ENCODE assay signal across 12 mouse cellular contexts in genomic region chr7:100950031-100950430, GRCm38 (mm10). TPM values are rescaled to one million over a fixed set of nuclear protein-coding genes. Genes with fewer than 3 reads are reported as not detected.
DNase-seq lines count a peak whose midpoint lies in the region; ATAC-seq and TF ChIP-seq lines count a peak whose summit lies in the region.
"Had no signal": no experiment of that assay in that cellular context is flagged by ENCODE, and none has a peak within 500 bp of the region (broad histone marks: within the 10 kb centered on the region; RNA-seq: fewer than 3 reads in every experiment).

No protein-coding gene starts in this region.

- no peak for ATAC-seq in hindbrain, embryonic 13.5 days (ENCODE audit: low FRiP score)
- no peak for ATAC-seq in hindbrain, postnatal 0 days
- ATAC-seq in embryonic facial prominence, embryonic 11.5 days (replicated peaks; ENCODE audit: insufficient number of reproducible peaks, low FRiP score, low TSS enrichment, low read depth): no peak
- ATAC-seq in liver, embryonic 15.5 days (ENCODE audit: insufficient read depth): peak; percentile 37; the same call in 1 of the 2 replicates

- peak overlapping the region; percentile 41; the same call in 1 of the 2 replicates for H3K27ac ChIP-seq in hindbrain, embryonic 13.5 days
- H3K27ac ChIP-seq in hindbrain, postnatal 0 days: no peak overlapping the region
- H3K27ac ChIP-seq in brown adipose tissue, adult 24 weeks (replicated peaks; ENCODE audit: low read depth, low read length): peak overlapping the region; percentile 39
- H3K27ac ChIP-seq in embryonic facial prominence, embryonic 11.5 days (replicated peaks; ENCODE audit: low read depth, low read length): 0 out of 2 replicates have a peak overlapping the region, but pooled peaks have one; percentile 47
- peak overlapping the region; percentile 60; the same call in 1 of the 2 replicates for H3K27ac ChIP-seq in liver, embryonic 15.5 days (replicated peaks)
- H3K27ac ChIP-seq: limb, embryonic 13.5 days; neural tube, embryonic 12.5 days had no signal

- no peak overlapping the region for H3K4me3 ChIP-seq in hindbrain, embryonic 13.5 days
- no peak overlapping the region for H3K4me3 ChIP-seq in hindbrain, postnatal 0 days (ENCODE audit: low read length)
- H3K4me3 ChIP-seq in brown adipose tissue, adult 24 weeks (ENCODE audit: insufficient read depth, low read depth, low read length): no peak overlapping the region
- H3K4me3 ChIP-seq in embryonic facial prominence, embryonic 11.5 days (ENCODE audit: low read depth, low read length): no peak overlapping the region
- no peak overlapping the region for H3K4me3 ChIP-seq in liver, embryonic 15.5 days (replicated peaks)
- H3K4me3 ChIP-seq: limb, embryonic 13.5 days; neural tube, embryonic 12.5 days had no signal

- 58% methylated on average over 5 of the region's 5 CpGs for WGBS in hindbrain, embryonic 13.5 days
- 60% methylated on average over 5 of the region's 5 CpGs for WGBS in hindbrain, postnatal 0 days
- 64% methylated on average over 5 of the region's 5 CpGs for WGBS in embryonic facial prominence, embryonic 11.5 days
- 17% methylated on average over 5 of the region's 5 CpGs for WGBS in liver, embryonic 15.5 days (ENCODE audit: insufficient replicate concordance)

- H3K4me2 ChIP-seq in hindbrain, embryonic 13.5 days: no peak overlapping the region
- no peak overlapping the region for H3K4me2 ChIP-seq in hindbrain, postnatal 0 days (ENCODE audit: low read depth, low read length)
- no peak overlapping the region for H3K4me2 ChIP-seq in embryonic facial prominence, embryonic 11.5 days (ENCODE audit: low read depth, low read length)
- peak overlapping the region; percentile 31; the same call in 1 of the 2 replicates for H3K4me2 ChIP-seq in liver, embryonic 15.5 days
- H3K4me2 ChIP-seq: limb, embryonic 13.5 days; neural tube, embryonic 12.5 days had no signal

- no peak for TF ChIP-seq CTCF in hindbrain, postnatal 0 days (IDR thresholded peaks at IDR 0.05; ENCODE audit: low read depth)

- H3K9ac ChIP-seq in hindbrain, embryonic 13.5 days: no peak overlapping the region
- no peak overlapping the region for H3K9ac ChIP-seq in hindbrain, postnatal 0 days (replicated peaks; ENCODE audit: low read length)
- H3K9ac ChIP-seq in embryonic facial prominence, embryonic 11.5 days (replicated peaks; ENCODE audit: low read length): no peak overlapping the region
- H3K9ac ChIP-seq in liver, embryonic 15.5 days: no peak overlapping the region
- H3K9ac ChIP-seq: limb, embryonic 13.5 days; neural tube, embryonic 12.5 days had no signal

- DNase-seq in hindbrain, postnatal 0 days (ENCODE audit: low spot score): no peak
- DNase-seq in embryonic facial prominence, embryonic 11.5 days (ENCODE audit: low spot score): no peak
- DNase-seq in adrenal gland, adult 18-20 months (ENCODE audit: low spot score in 2 of 2): no peak
- DNase-seq in adrenal gland, adult (ENCODE audit: inconsistent age in 2 of 2, low spot score in 1 of 2): no peak
- DNase-seq: adrenal gland, postnatal 10 days; cerebellum, postnatal 25 days had no signal

- H3K36me3 ChIP-seq in hindbrain, embryonic 13.5 days: no peaks in the 10 kb centered on the region
- H3K36me3 ChIP-seq in hindbrain, postnatal 0 days (ENCODE audit: insufficient read depth, low read length): no peaks in the 10 kb centered on the region
- no peaks in the 10 kb centered on the region for H3K36me3 ChIP-seq in embryonic facial prominence, embryonic 11.5 days (replicated peaks; ENCODE audit: control insufficient read depth, insufficient read depth, low read depth, low read length)
- no peaks in the 10 kb centered on the region for H3K36me3 ChIP-seq in liver, embryonic 15.5 days (replicated peaks)
- H3K36me3 ChIP-seq: G1E; limb, embryonic 13.5 days; neural tube, embryonic 12.5 days had no signal

- H3K9me3 ChIP-seq in hindbrain, embryonic 13.5 days: no peaks in the 10 kb centered on the region
- H3K9me3 ChIP-seq in hindbrain, postnatal 0 days (ENCODE audit: low read length): no peaks in the 10 kb centered on the region
- H3K9me3 ChIP-seq in embryonic facial prominence, embryonic 11.5 days (replicated peaks; ENCODE audit: control insufficient read depth, low read length): no peaks in the 10 kb centered on the region
- H3K9me3 ChIP-seq in liver, embryonic 15.5 days (replicated peaks): no peaks in the 10 kb centered on the region
- H3K9me3 ChIP-seq: G1E; limb, embryonic 13.5 days; neural tube, embryonic 12.5 days had no signal

- 0 out of 2 replicates have a peak, but pooled peaks cover 4% of the 10 kb centered on the region for H3K27me3 ChIP-seq in hindbrain, embryonic 13.5 days
- H3K27me3 ChIP-seq in hindbrain, postnatal 0 days (ENCODE audit: insufficient read depth, low read length): no peaks in the 10 kb centered on the region
- H3K27me3 ChIP-seq in embryonic facial prominence, embryonic 11.5 days (ENCODE audit: control insufficient read depth, insufficient read depth, low read length): no peaks in the 10 kb centered on the region
- H3K27me3 ChIP-seq in liver, embryonic 15.5 days: no peaks in the 10 kb centered on the region
- H3K27me3 ChIP-seq: limb, embryonic 13.5 days; neural tube, embryonic 12.5 days had no signal

- H3K4me1 ChIP-seq in hindbrain, embryonic 13.5 days (replicated peaks): 0 out of 2 replicates have a peak, but pooled peaks cover 4% of the 10 kb centered on the region
- H3K4me1 ChIP-seq in hindbrain, postnatal 0 days (ENCODE audit: insufficient read depth, low read length): no peaks in the 10 kb centered on the region
- H3K4me1 ChIP-seq in brown adipose tissue, adult 24 weeks (ENCODE audit: control insufficient read depth, insufficient read depth, insufficient read length, low read length): no peaks in the 10 kb centered on the region
- no peaks in the 10 kb centered on the region for H3K4me1 ChIP-seq in embryonic facial prominence, embryonic 11.5 days (ENCODE audit: control insufficient read depth, insufficient read depth, low read length)
- H3K4me1 ChIP-seq in liver, embryonic 15.5 days (replicated peaks): peaks cover 36% of the 10 kb centered on the region
- H3K4me1 ChIP-seq: neural tube, embryonic 12.5 days had no signal

RNA-seq across cellular contexts. Expression of gene Arhgef17, which starts 18.1 kb away (rescaled TPM):
- 7.2 and 7.7 TPM in 2 replicates for polyA plus RNA-seq in hindbrain, embryonic 13.5 days (2015; fragmentation: Nextera tagmentation; extraction: Ambion mirVana)
- total RNA-seq in hindbrain, postnatal 0 days (2014; rRNA removed): 72.3 and 74.5 TPM in 2 replicates
- 8.1 and 10.1 TPM in 2 replicates for polyA plus RNA-seq in hindbrain, postnatal 0 days (2015; fragmentation: Nextera tagmentation; extraction: Ambion mirVana)
- 2.5 and 3.3 TPM in 2 replicates for polyA plus RNA-seq in brown adipose tissue, adult 24 weeks (2012; ENCODE audit: insufficient read depth, insufficient read length, missing spikeins)
- 8.1 and 10.0 TPM in 2 replicates for polyA plus RNA-seq in embryonic facial prominence, embryonic 11.5 days (2014; fragmentation: Nextera tagmentation; extraction: Ambion mirVana)
- 0.76 and 1.0 TPM in 2 replicates for polyA plus RNA-seq in liver, embryonic 15.5 days (2015; fragmentation: Nextera tagmentation; extraction: Ambion mirVana)
- 10 to 100 TPM; 50.4 to 79.5 TPM for total RNA-seq in adrenal gland, adult 18-20 months (2021)

RNA-seq across cellular contexts. Expression of gene P2ry6, which starts 24.4 kb away (rescaled TPM):
- 2.7 and 3.5 TPM in 2 replicates for polyA plus RNA-seq in hindbrain, embryonic 13.5 days (2015; fragmentation: Nextera tagmentation; extraction: Ambion mirVana)
- total RNA-seq in hindbrain, postnatal 0 days (2014; rRNA removed): 1.5 and 3.5 TPM in 2 replicates
- polyA plus RNA-seq in hindbrain, postnatal 0 days (2015; fragmentation: Nextera tagmentation; extraction: Ambion mirVana): 3.4 and 3.6 TPM in 2 replicates
- 3.7 and 4.5 TPM in 2 replicates for polyA plus RNA-seq in brown adipose tissue, adult 24 weeks (2012; ENCODE audit: insufficient read depth, insufficient read length, missing spikeins)
- 1.8 and 1.9 TPM in 2 replicates for polyA plus RNA-seq in embryonic facial prominence, embryonic 11.5 days (2014; fragmentation: Nextera tagmentation; extraction: Ambion mirVana)
- 4.1 and 5.0 TPM in 2 replicates for polyA plus RNA-seq in liver, embryonic 15.5 days (2015; fragmentation: Nextera tagmentation; extraction: Ambion mirVana)
- 1 to 10 TPM; 3.1 to 5.4 TPM for total RNA-seq in adrenal gland, adult 18-20 months (2021)
